Mouse (Mus musculus) frontal cortex, postnatal 10 days (tissue): Measurements from ENCODE around the gene Bbox1.
A peak's percentile ranks its signal among the peaks of the same experiment; 100 is the strongest.

Source experiments
- DNase-seq, 2 experiments: peaks; one replicate each; pipeline ENCODE4 v3.0.0; 2022; ENCODE audit warnings: low spot score in 2 of 2, mixed read lengths in 1 of 2

Bbox1 gene

DNA sequence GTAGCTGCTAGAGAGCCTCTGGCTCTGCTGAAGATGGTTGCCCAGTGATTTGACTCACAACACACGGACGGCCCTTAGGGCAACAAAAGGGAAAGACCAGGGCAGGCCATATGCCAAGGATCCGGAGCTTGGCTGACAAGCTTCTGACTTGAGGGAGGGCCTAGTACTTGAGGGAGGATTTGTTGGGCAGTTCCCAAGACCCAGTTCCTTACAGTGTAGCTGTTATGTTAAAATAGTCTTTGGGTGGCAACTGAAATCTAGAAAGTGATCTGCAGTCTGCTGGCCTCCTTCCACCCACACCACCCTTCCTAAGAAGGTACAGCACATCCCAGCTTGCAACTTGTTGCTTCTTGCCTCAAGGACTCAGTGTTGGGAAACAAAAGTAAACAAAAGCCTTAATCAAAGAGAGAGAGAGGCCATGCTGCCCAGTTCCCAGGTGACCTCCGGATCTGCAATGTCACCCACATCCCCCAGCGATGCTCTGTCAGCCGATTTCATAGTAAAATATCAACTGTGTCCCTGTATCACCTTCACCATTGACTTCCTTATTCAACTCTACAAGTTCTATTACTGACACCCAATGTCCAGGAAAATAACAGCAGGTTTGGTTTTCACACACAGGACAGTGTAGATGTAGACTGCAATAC lies at the start of gene Bbox1:
Gene Bbox1, minus strand, starts transcription at position 52 of the 647 bp plus-strand sequence.
- DNase-seq, result no peak

DNA sequence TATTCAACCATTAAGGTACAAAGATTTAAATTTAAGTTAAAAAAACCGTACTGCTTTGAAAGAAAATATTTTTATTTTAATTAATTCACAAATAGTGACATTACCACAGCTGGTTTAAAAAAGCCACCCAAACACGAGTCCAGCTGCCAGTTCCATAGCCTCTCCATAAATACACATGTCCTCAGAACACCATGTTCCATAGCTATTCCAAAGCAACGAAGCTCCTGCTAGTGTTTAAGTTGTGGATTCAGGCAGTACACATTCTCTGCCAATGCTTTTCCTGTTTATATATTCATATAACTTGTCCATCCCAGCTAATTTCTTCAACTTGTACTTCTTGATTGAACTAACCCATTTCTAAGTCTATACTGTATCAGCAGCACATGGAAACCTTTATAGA lies 49.5 kb upstream of the Bbox1 start:
- no peak for DNase-seq

- DNase-seq, result peak; percentile 8 to 34
Observed at GRCm38 (mm10) chr2:110362432-110363283, 48.3 kb upstream of the Bbox1 start, which contains the start of gene Fibin. TSS of gene Fibin (minus strand) at chr2:110363183.

DNA sequence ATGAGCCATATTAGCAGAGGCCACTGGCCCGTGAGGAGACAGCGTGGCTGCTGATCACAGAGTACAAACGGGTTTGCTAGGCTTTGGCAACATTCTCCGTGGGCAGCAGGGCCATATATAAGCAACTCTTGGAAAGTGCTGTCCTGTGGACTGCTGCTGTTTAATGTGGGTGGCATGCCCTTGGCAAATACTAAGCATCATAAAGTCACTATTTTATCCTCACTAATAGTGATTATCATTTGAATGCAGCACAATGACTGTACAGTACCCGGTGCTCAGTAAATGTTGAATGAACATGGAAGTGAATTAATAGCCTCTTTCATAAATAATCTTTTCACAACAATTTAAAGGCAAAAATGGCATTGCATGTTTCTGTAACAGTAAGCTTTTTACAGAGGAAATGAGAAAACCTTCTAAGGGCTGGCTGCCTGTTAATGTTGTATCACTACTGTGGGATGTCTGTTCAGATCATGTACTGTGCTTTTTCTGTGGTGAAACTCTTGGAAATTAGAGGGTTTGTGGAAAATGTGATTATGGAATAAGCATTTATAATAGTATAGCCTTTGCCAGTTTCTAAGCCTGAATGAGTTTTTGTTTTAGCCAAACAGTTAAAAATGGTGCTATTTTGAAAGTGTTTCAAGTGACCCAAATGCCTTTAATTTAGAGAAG lies 39.1 kb upstream of the Bbox1 start:
- DNase-seq, result no peak

GRCm38 (mm10) chr2:110351843-110352251 lies 37.5 kb upstream of the Bbox1 start:
- DNase-seq, result no peak

GRCm38 (mm10) chr2:110351406-110351805 lies 37.0 kb upstream of the Bbox1 start:
- no peak for DNase-seq

DNA sequence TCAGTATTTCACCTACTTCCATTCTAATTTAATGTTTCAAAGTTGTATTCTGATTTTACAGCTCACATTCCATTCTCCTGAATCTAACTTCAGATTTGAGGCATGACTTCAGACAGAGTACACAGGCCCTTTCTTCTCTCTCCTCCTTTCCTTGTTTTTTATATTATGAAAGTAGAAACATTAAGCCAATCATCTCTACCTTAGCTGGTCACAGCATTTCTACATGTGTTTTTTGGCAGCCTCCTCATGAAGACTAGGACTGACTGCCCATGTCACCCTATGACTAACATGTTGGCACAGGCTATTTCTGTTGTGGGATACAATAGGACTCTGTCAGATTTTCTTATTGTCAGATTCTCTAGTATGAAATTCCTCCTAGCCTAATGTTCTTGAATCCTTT lies 14.6 kb upstream of the Bbox1 start:
- no peak for DNase-seq

DNA sequence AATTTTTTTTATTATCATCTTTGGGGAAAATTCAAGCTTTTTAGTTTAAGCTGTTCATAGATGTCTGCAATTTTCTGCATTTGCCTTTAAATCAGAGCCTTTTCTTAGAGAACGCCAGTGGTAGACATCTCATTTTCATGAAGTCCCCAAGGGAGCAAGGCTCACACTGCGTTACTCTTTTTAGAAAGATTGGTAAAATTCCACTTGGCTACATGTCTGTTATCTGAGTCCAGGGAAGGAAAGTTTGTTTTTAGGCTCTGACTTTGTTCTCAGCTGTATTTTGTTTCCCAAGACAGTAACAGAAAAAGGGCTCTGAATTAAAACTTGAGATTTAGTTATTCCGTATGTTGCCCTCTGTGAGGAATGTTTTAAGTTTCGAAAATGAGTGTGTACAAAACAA lies 5.6 kb upstream of the Bbox1 start:
- DNase-seq, result no peak

DNA sequence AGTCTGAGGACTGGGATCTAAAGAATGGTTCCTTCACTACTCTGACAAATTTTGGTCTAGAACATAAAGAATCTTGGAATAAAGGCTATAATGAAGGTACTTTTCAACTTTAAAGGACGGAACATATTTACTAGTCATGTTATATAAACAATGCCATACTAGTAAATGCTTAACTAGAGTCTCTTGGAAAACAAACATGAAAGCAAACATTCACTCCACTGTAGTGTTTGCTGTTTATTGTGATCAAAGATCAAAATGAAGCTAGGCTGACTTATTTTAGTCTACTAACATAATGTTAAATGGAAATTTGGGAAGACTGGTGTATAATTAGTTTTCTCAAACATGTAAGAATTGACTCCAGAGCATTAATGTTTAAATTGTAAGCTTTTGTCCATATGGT lies 4.9 kb upstream of the Bbox1 start:
- no peak for DNase-seq

GRCm38 (mm10) chr2:110318719-110319118 lies 4.4 kb upstream of the Bbox1 start:
- no peak for DNase-seq

GRCm38 (mm10) chr2:110316116-110316883 lies 1.9 kb upstream of the Bbox1 start:
- DNase-seq, result no peak

DNA sequence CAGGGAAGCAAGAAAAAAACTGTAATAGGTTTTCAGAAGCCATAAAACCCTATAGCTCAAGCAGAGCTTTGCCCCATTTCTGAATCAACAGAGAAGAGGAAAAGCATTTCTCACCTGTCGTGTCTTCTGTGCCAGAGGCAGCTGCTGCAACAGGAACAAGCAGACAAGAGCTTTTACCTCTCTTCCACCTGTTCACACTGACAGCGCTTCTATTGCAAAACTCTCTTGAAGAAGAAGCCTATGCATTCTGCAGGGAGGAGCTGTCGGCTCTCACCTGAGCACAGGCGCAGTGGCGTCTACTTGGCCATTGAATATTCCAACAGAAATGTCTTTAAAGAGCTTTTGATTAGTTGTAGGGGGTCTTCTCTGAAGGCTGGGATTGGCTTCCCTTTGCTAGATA lies 286 bp downstream of the Bbox1 start:
- no peak for DNase-seq

DNA sequence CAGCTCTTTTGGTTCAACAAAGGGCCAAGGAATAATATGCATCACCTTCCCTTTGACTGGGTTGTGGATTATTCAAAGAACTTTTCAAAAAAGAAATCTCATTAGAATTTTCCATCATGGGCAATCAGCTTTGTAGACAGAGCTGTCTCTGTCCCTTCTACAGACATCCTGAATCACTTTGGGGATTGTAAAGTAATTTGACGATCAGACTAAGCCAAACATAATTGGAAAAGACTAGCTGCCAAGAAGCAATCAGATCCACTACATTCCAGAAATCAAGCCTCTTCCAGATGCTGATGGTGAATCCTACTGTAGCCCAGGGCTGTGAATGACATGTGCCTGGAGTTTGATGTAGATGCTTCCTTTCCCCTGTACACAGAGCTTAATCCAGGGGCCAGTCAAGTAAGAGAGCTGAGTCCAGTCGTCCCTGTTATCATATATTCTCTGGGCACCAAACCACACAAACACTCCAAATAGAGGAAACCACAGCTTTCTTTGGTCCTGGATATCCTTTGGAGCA lies 995 bp downstream of the Bbox1 start:
- no peak for DNase-seq

GRCm38 (mm10) chr2:110305358-110306283 lies 8.7 kb downstream of the Bbox1 start:
- no peak for DNase-seq

DNA sequence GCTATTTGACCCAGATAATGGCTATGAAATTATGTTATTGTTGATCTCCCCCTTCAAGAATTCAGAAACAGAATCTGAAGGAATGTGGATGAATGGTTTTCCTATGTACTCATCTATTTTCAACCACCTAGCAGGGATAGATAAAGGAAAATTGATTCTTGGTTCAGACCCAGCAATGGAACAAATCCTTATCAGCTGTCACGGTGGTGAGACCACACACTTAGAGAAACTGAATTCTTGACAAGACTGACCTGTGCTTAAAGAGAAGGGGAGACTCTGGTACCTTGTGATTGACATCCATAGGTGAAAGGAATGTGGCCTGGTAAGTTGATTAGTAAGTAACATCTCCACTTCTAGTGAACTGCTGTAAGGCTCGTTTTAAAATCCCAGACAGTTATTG lies 12.1 kb downstream of the Bbox1 start:
- no peak for DNase-seq

GRCm38 (mm10) chr2:110301314-110301713 lies 13.0 kb downstream of the Bbox1 start:
- no peak for DNase-seq

DNA sequence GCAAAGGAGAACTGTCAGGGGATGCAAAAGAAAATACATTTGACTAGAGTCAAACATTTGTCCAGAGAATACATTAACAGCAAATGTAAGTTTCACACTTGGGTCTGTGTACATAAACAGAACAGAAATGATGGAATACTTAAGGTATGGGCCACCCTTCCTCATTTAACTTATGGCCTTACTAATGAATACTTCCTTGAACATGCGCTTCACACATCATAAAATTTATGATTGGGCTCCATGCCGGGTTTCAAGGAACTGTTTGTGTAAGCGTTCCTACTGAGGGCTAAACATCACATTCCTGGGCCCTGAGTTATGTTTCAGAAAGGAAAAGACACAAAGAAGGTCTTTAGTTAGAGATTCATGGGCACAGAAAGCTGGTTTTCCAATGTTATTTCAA lies 19.4 kb downstream of the Bbox1 start:
- no peak for DNase-seq

DNA sequence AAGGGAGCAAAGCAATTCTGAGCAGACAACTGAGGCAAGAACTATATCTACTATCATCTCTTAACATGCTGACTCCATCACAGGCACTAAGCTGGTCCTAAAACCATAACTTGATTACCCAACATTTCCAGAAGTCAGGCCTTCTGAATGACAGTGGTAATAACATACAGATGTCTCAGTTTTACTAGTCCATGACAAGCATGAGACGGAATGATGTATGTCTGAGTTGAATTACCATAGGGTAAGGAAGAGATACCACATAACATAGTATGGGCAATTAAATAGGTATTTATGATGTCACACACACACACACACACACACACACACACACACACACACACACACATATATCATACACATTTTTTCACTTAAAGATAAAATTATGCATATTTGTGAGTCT lies 26.4 kb downstream of the Bbox1 start:
- DNase-seq, result no peak

GRCm38 (mm10) chr2:110285829-110286504 lies 28.4 kb downstream of the Bbox1 start:
- no peak for DNase-seq

DNA sequence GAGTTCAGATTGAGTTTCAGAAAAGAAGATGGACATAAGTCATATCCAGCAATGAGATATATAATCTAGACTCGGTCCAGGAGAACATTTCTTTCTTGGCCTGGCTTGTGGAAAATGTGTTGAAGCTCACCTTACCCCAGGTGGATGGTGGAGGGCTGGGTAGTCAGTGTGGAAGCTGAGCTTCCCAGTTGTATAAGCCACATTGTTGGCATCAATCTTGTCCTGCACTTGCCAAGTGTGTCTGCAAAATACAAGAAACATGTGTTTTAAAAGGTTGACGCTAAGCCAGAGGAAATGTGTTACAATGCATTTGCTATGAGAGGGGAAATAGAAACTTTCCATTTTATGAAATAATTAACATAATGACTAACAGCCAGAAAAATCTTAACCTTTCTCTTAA lies 38.9 kb downstream of the Bbox1 start:
- DNase-seq, result no peak
